Mouse (Mus musculus): ENCODE results near the gene Cpxm2.

The Cpxm2 gene

GRCm38 (mm10) chr7:132046662-132047061 lies 107.9 kb downstream of the Cpxm2 start:
- ATAC-seq (ENCODE audit: insufficient number of reproducible peaks, low FRiP score, low TSS enrichment) = no peak

GRCm38 (mm10) chr7:132031940-132032531 lies 122.5 kb downstream of the Cpxm2 start:
- no peak for ATAC-seq (ENCODE audit: insufficient number of reproducible peaks, low FRiP score, low TSS enrichment)

- ATAC-seq (ENCODE audit: insufficient number of reproducible peaks, low FRiP score, low TSS enrichment) = no peak
These were observed 127.9 kb downstream of the Cpxm2 start for GRCm38 (mm10) chr7:132026671-132027070.

- no peak for ATAC-seq (ENCODE audit: insufficient number of reproducible peaks, low FRiP score, low TSS enrichment)
These were observed 128.9 kb downstream of the Cpxm2 start for GRCm38 (mm10) chr7:132025591-132025990.

- ATAC-seq (ENCODE audit: insufficient number of reproducible peaks, low FRiP score, low TSS enrichment) = no peak
These were observed 138.6 kb downstream of the Cpxm2 start for GRCm38 (mm10) chr7:132015933-132016332.

- ATAC-seq (ENCODE audit: insufficient number of reproducible peaks, low FRiP score, low TSS enrichment) = no peak
These were observed 139.3 kb downstream of the Cpxm2 start for GRCm38 (mm10) chr7:132015193-132015592.

- ATAC-seq (ENCODE audit: insufficient number of reproducible peaks, low FRiP score, low TSS enrichment) = no peak
These were observed 140.6 kb downstream of the Cpxm2 start for GRCm38 (mm10) chr7:132013970-132014369.

- ATAC-seq (ENCODE audit: insufficient number of reproducible peaks, low FRiP score, low TSS enrichment) = no peak
These were observed 141.4 kb downstream of the Cpxm2 start for GRCm38 (mm10) chr7:132012969-132013679.

GRCm38 (mm10) chr7:132009002-132009401 lies 145.5 kb downstream of the Cpxm2 start:
- no peak for ATAC-seq (ENCODE audit: insufficient number of reproducible peaks, low FRiP score, low TSS enrichment)

- ATAC-seq (ENCODE audit: insufficient number of reproducible peaks, low FRiP score, low TSS enrichment) = no peak
These were observed 148.4 kb downstream of the Cpxm2 start for GRCm38 (mm10) chr7:132005996-132006696.

GRCm38 (mm10) chr7:131992873-131993272 lies 161.7 kb downstream of the Cpxm2 start:
- no peak for ATAC-seq (ENCODE audit: insufficient number of reproducible peaks, low FRiP score, low TSS enrichment)

- no peak for ATAC-seq (ENCODE audit: insufficient number of reproducible peaks, low FRiP score, low TSS enrichment)
These were observed 162.3 kb downstream of the Cpxm2 start for GRCm38 (mm10) chr7:131992226-131992625.

- ATAC-seq (ENCODE audit: insufficient number of reproducible peaks, low FRiP score, low TSS enrichment) = no peak
These were observed 165.5 kb downstream of the Cpxm2 start for GRCm38 (mm10) chr7:131989056-131989455.
